In genomic region chr1:185923723-185924122, GRCm38 (mm10) we compare ENCODE assay signal across 17 mouse cellular contexts.
"Had no signal": no experiment of that assay in that cellular context is flagged by ENCODE, and none has a peak within 500 bp of the region (broad histone marks: within the 10 kb centered on the region; RNA-seq: fewer than 3 reads in every experiment).

No protein-coding gene starts in this region.

- H3K9ac ChIP-seq: liver, embryonic 13.5 days; liver, embryonic 15.5 days; liver, postnatal 0 days; lung, embryonic 15.5 days; midbrain, embryonic 13.5 days; midbrain, embryonic 15.5 days; neural tube, embryonic 12.5 days; stomach, embryonic 15.5 days had no signal

- H3K36me3 ChIP-seq: liver, embryonic 13.5 days; liver, embryonic 15.5 days; lung, embryonic 15.5 days; midbrain, embryonic 13.5 days; midbrain, embryonic 15.5 days; neural tube, embryonic 12.5 days; stomach, embryonic 15.5 days had no signal

- H3K27me3 ChIP-seq: liver, embryonic 13.5 days; liver, embryonic 15.5 days; lung, embryonic 15.5 days; megakaryocyte, embryonic 14.5 days; midbrain, embryonic 13.5 days; midbrain, embryonic 15.5 days; neural tube, embryonic 12.5 days; stomach, embryonic 15.5 days had no signal

- H3K4me2 ChIP-seq: liver, embryonic 11.5 days; liver, embryonic 13.5 days; liver, embryonic 15.5 days; lung, embryonic 15.5 days; midbrain, embryonic 11.5 days; midbrain, embryonic 13.5 days; midbrain, embryonic 15.5 days; neural tube, embryonic 12.5 days; stomach, embryonic 15.5 days had no signal

- DNase-seq: liver, embryonic 13.5 days; liver, postnatal 0 days; right cerebral cortex, postnatal 14 days; thymus, adult 2 months; thymus, postnatal 25 days; thymus, postnatal 4 days had no signal

- ATAC-seq: liver, postnatal 0 days; midbrain, embryonic 13.5 days; midbrain, embryonic 15.5 days had no signal

- H3K4me3 ChIP-seq: liver, embryonic 13.5 days; liver, embryonic 15.5 days; lung, embryonic 15.5 days; megakaryocyte, embryonic 14.5 days; midbrain, embryonic 13.5 days; midbrain, embryonic 15.5 days; neural tube, embryonic 12.5 days; stomach, embryonic 15.5 days had no signal

- H3K9me3 ChIP-seq: liver, embryonic 13.5 days; liver, embryonic 15.5 days; lung, embryonic 15.5 days; midbrain, embryonic 13.5 days; midbrain, embryonic 15.5 days; neural tube, embryonic 12.5 days; stomach, embryonic 15.5 days had no signal

- H3K4me1 ChIP-seq: liver, embryonic 13.5 days; liver, embryonic 15.5 days; lung, embryonic 15.5 days; megakaryocyte, embryonic 14.5 days; midbrain, embryonic 13.5 days; midbrain, embryonic 15.5 days; neural tube, embryonic 12.5 days; stomach, embryonic 15.5 days had no signal

- H3K27ac ChIP-seq: liver, embryonic 13.5 days; liver, embryonic 15.5 days; lung, embryonic 15.5 days; macrophage; midbrain, embryonic 13.5 days; midbrain, embryonic 15.5 days; neural tube, embryonic 12.5 days; stomach, embryonic 15.5 days; stomach, postnatal 0 days had no signal
